Mouse (Mus musculus) liver, adult 2 months (tissue): ENCODE measurements at regions not wholly inside any gene's neighbourhood (a gene's known extent, or its start where the extent isn't known, plus 50 kb on each side); places are given as distances from the start of the nearest gene placed in this dataset.

Experiments
- DNase-seq: peaks from one replicate; pipeline ENCODE4 v3.0.0-alpha.2; 2011; ENCODE audit warnings: low read depth, low spot score; ENCODE audit errors: extremely low read depth
- H3K27ac ChIP-seq: fragments of 200-500 bp; replicated peaks from 2 replicates; pipeline ENCODE4 v1.5.1; 2012; ENCODE audit warnings: low read depth, mild to moderate bottlenecking, control low read depth, inconsistent platforms, low read length; ENCODE audit not compliant: insufficient read depth
- H3K27me3 ChIP-seq: fragments of 200-500 bp; 2 replicates; pipeline ENCODE4 v1.6.1; 2012; ENCODE audit warnings: mild to moderate bottlenecking, moderate library complexity, low read length, inconsistent platforms; ENCODE audit not compliant: control insufficient read depth, insufficient read depth
- H3K36me3 ChIP-seq: fragments of 200-500 bp; 2 replicates; pipeline ENCODE4 v1.6.1; 2012; ENCODE audit warnings: low read length, inconsistent platforms; ENCODE audit not compliant: control insufficient read depth, insufficient read depth
- H3K4me1 ChIP-seq: fragments of 200-500 bp; 2 replicates; pipeline ENCODE4 v1.6.1; 2011; ENCODE audit warnings: low read length; ENCODE audit not compliant: control insufficient read depth, insufficient read depth
- H3K4me3 ChIP-seq: fragments of 200-500 bp; 2 replicates; pipeline ENCODE4 v1.5.1; 2011; ENCODE audit warnings: low read depth, mild to moderate bottlenecking, control low read depth, low read length, moderate library complexity; ENCODE audit not compliant: insufficient read depth
- H3K79me2 ChIP-seq: fragments of 200-500 bp; 2 replicates; pipeline ENCODE4 v1.6.1; 2012; ENCODE audit warnings: inconsistent platforms, mild to moderate bottlenecking, low read length, moderate library complexity; ENCODE audit not compliant: control insufficient read depth, insufficient read depth
- H3K9ac ChIP-seq: fragments of 200-500 bp; 2 replicates; pipeline ENCODE4 v1.6.1; 2012; ENCODE audit warnings: low read depth, mild to moderate bottlenecking, control low read depth, inconsistent platforms, low read length
- CTCF ChIP-seq: fragments of 200-500 bp; IDR thresholded peaks from 2 replicates; pipeline ENCODE4 v1.5.1; 2011; ENCODE audit warnings: low read depth, low read length, control low read depth
- POLR2A ChIP-seq: fragments of 200-500 bp; IDR thresholded peaks from 2 replicates; pipeline ENCODE4 v1.6.1; 2011; ENCODE audit warnings: low read length, control low read depth; ENCODE audit not compliant: insufficient read depth; ENCODE audit errors: extremely low read depth
- WGBS: fragments of 180-500 bp; shearing (Covaris S2); methylation state at CpG from one replicate; pipeline ENCODE4 v1.1.7; 2018; 5-methylcytosine and 5-hydroxymethylcytosine counted together

DNA sequence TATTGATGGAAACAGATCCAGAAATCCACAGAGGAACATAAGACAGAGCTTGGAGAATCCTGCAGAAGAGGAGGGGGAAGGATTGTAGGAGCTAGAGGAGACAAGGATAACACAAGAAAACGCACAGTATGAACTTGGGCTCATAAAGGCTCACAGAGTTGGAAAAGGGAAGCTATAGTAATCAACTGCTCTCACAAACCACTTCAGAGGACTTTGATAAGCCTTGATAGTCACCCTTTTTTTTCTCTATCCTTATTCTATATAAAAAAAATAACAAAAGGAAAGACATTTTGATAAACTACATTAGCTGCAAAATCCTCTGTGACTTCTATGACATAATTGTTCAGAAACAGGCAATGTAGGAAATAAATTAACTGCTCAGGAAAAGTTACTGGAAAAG lies 355.4 kb upstream of the Ndst4 start:
- Histone ChIP-seq H3K27me3 (no peaks in the 10 kb centered on the region), H3K79me2 (no peaks in the 10 kb centered on the region), H3K4me1 (no peaks in the 10 kb centered on the region), H3K4me3 (no peak overlapping the region), H3K9ac (no peak overlapping the region), H3K27ac (no peak overlapping the region), H3K36me3 (no peaks in the 10 kb centered on the region)
- no peak for DNase-seq
- TF ChIP-seq CTCF (no peak), POLR2A (no peak)
- 67% methylated on average over 1 of the region's 1 CpGs for WGBS

DNA sequence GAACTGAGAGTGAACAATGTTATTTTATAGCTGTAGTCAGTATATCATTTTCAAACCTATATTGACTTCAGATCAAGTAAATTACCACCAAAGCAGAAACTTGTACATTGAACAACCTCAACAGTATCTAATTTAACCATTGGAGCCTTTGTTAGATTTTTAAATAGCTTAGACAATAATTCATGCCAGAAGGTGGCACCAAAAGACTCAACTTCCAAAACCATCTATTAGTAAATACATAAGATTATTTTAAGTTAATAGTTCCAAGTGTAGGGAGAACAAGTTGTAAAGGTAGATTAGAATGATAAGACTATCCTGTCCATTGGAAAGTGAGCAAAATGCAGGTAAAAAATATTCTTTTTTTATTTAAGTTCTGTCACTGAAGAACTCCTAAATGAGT lies 354.2 kb upstream of the Ndst4 start:
- H3K36me3 ChIP-seq, result no peaks in the 10 kb centered on the region
- no peaks in the 10 kb centered on the region for H3K4me1 ChIP-seq
- no peak overlapping the region for H3K9ac ChIP-seq
- DNase-seq, result peak; percentile 1
- H3K79me2 ChIP-seq, result no peaks in the 10 kb centered on the region
- TF ChIP-seq CTCF (no peak), POLR2A (no peak)
- no peaks in the 10 kb centered on the region for H3K27me3 ChIP-seq
- H3K4me3 ChIP-seq, result no peak overlapping the region
- no peak overlapping the region for H3K27ac ChIP-seq

DNA sequence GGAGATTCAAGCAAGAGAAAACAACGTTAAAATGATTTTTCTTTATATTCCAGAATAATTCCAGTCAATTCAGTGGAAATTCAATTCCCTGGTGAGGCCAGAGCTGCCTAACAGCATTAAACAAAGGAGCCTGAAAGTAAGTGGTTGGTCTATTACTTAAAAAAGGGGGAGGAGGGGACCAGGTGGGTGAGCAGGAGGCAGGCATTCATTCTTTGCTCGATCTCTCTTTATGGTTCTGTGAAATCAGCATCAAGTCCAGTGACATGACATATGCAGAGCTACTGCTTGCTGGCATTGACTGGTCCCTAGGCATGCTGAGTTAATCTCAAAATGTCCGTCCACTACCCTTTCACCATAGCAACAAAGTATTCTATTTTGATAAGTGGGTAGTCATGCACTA lies 351.0 kb upstream of the Ndst4 start:
- no peak overlapping the region for H3K9ac ChIP-seq
- no peaks in the 10 kb centered on the region for H3K79me2 ChIP-seq
- no peak overlapping the region for H3K4me3 ChIP-seq
- TF ChIP-seq CTCF (no peak), POLR2A (no peak)
- H3K36me3 ChIP-seq, result no peaks in the 10 kb centered on the region
- 62% methylated on average over 3 of the region's 3 CpGs for WGBS
- no peaks in the 10 kb centered on the region for H3K27me3 ChIP-seq
- no peak overlapping the region for H3K27ac ChIP-seq
- no peak for DNase-seq
- no peaks in the 10 kb centered on the region for H3K4me1 ChIP-seq

DNA sequence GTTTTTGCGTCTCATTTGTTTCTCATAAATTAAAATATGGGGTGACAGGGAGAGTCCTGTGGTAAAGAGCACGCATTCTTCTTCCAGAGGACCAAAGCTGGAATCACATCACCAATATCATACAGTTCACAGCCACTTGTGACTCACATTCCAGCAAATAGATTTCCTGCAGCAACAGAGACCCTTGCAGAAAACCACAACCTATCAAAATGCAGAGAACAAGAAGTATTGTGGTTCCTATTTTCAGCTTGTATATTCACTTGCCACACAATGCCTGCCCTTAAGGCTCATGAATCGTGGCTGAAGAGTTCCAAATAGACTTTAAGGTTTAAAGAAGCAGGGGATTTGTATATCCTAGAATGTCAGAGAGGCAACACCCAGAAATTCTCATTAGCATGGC lies 331.2 kb upstream of the Ndst4 start:
- DNase-seq, result no peak
- Histone ChIP-seq H3K79me2 (no peaks in the 10 kb centered on the region), H3K27me3 (no peaks in the 10 kb centered on the region), H3K9ac (no peak overlapping the region), H3K36me3 (no peaks in the 10 kb centered on the region), H3K4me1 (no peaks in the 10 kb centered on the region), H3K27ac (no peak overlapping the region), H3K4me3 (no peak overlapping the region)
- 62% methylated on average over 3 of the region's 3 CpGs for WGBS
- TF ChIP-seq POLR2A (no peak), CTCF (no peak)

DNA sequence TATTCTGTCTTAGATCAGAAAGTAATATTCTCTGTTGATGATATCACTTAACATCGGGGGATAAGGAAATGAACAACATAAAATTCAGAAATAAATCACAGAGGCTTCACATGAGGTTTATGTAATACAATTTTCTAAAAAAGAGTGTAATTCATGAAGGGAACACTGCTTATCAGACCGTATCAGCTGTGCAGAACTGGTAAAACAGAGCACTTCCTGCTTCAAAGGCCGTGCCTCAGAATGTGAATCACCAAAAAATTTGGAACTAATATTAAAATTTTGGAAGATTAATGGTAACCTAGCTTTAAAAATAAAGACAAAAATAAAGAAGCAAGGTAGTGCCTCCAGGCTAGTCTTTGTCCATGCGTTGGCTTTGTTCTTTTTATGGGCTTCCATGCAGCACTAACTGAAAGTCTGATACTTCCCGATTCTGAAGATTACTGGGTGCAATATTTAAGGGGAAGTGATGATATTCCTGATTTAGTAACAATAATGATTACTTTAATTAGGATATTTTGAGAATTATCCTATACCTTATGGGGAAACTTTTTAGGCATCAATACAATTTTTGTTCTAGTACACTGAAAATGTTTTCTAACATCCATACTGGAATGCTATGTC lies 310.8 kb upstream of the Ndst4 start:
- H3K27ac ChIP-seq, result no peak overlapping the region
- H3K27me3 ChIP-seq, result no peaks in the 10 kb centered on the region
- DNase-seq, result no peak
- 70% methylated on average over 5 of the region's 5 CpGs for WGBS
- H3K4me3 ChIP-seq, result no peak overlapping the region
- no peak for TF ChIP-seq POLR2A
- TF ChIP-seq CTCF, result no peak
- H3K4me1 ChIP-seq, result no peaks in the 10 kb centered on the region
- H3K9ac ChIP-seq, result no peak overlapping the region
- H3K36me3 ChIP-seq, result no peaks in the 10 kb centered on the region
- no peaks in the 10 kb centered on the region for H3K79me2 ChIP-seq
